Mouse (Mus musculus): ENCODE measurements around the gene Brip1. TPM values are rescaled to one million over a fixed set of nuclear protein-coding genes. Genes with fewer than 3 reads are reported as not detected.
"Not testable (repeated sequence)": the region's sequence is repeated elsewhere in the genome, so short reads cannot be mapped to it uniquely, and the experiment has no call there.

Gene Brip1
- polyA plus RNA-seq, 1 experiment from 2014 or later, result 7.5 TPM

- H3K27me3 ChIP-seq, result no peaks in the 10 kb centered on the region
- peaks cover 11% of the 10 kb centered on the region for H3K4me1 ChIP-seq
- no peak for ATAC-seq (ENCODE audit: insufficient number of reproducible peaks, low FRiP score, low TSS enrichment, low read depth)
- H3K9me3 ChIP-seq, result no peaks in the 10 kb centered on the region
- H3K4me2 ChIP-seq, result peak overlapping the region; percentile 57
- peak overlapping the region; percentile 67 for H3K4me3 ChIP-seq
- peaks cover 30% of the 10 kb centered on the region for H3K36me3 ChIP-seq
- no peak overlapping the region for H3K27ac ChIP-seq
- H3K9ac ChIP-seq, result no peak overlapping the region
- 44% methylated on average over 4 of the region's 4 CpGs for WGBS
Measured at GRCm38 (mm10) chr11:86199733-86200132, 1.3 kb downstream of the Brip1 start.

- ATAC-seq (ENCODE audit: insufficient number of reproducible peaks, low FRiP score, low TSS enrichment, low read depth); H3K9ac ChIP-seq; H3K36me3 ChIP-seq; H3K4me1 ChIP-seq; H3K9me3 ChIP-seq; H3K27ac ChIP-seq; H3K27me3 ChIP-seq; H3K4me2 ChIP-seq; H3K4me3 ChIP-seq: not testable (repeated sequence)
- 84% methylated on average over 7 of the region's 7 CpGs for WGBS
Measured at GRCm38 (mm10) chr11:86185224-86185623, 15.8 kb downstream of the Brip1 start.

GRCm38 (mm10) chr11:86175833-86176232 lies 25.2 kb downstream of the Brip1 start:
- Histone ChIP-seq H3K27ac (no peak overlapping the region), H3K4me1 (no peaks in the 10 kb centered on the region), H3K36me3 (no peaks in the 10 kb centered on the region), H3K4me3 (no peak overlapping the region), H3K9me3 (no peaks in the 10 kb centered on the region), H3K9ac (no peak overlapping the region), H3K4me2 (no peak overlapping the region), H3K27me3 (no peaks in the 10 kb centered on the region)
- WGBS, result 54% methylated on average over 3 of the region's 3 CpGs
- no peak for ATAC-seq (ENCODE audit: insufficient number of reproducible peaks, low FRiP score, low TSS enrichment, low read depth)

DNA sequence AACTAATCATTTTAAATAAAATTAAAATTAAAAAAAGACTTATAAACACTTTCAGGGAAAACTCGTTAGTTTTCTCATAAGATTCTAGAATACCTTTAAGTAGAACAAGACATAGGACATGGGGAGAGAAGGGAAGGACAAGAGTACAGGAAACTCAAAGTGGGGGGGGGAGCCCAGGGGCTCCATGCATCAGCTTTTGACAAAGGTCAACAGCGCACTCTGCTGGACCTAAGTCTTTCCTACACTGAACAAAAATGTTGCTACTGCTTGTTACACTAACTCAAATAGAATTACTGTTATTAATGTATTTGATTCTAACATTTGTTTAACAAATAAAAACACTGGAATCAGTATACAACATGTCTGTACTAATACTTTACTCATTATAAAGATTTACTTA lies 26.8 kb downstream of the Brip1 start:
- no peak for ATAC-seq (ENCODE audit: insufficient number of reproducible peaks, low FRiP score, low TSS enrichment, low read depth)
- H3K9me3 ChIP-seq, result no peaks in the 10 kb centered on the region
- no peak overlapping the region for H3K9ac ChIP-seq
- H3K27ac ChIP-seq, result no peak overlapping the region
- H3K4me2 ChIP-seq, result no peak overlapping the region
- WGBS, result 47% methylated on average over 2 of the region's 2 CpGs
- no peaks in the 10 kb centered on the region for H3K4me1 ChIP-seq
- H3K4me3 ChIP-seq, result no peak overlapping the region
- no peaks in the 10 kb centered on the region for H3K36me3 ChIP-seq
- H3K27me3 ChIP-seq, result no peaks in the 10 kb centered on the region

- no peak overlapping the region for H3K4me3 ChIP-seq
- no peaks in the 10 kb centered on the region for H3K9me3 ChIP-seq
- H3K4me2 ChIP-seq, result no peak overlapping the region
- no peaks in the 10 kb centered on the region for H3K4me1 ChIP-seq
- H3K27me3 ChIP-seq, result no peaks in the 10 kb centered on the region
- no peaks in the 10 kb centered on the region for H3K36me3 ChIP-seq
- H3K27ac ChIP-seq, result no peak overlapping the region
- 73% methylated on average over 2 of the region's 2 CpGs for WGBS
- ATAC-seq (ENCODE audit: insufficient number of reproducible peaks, low FRiP score, low TSS enrichment, low read depth), result no peak
- no peak overlapping the region for H3K9ac ChIP-seq
Measured at GRCm38 (mm10) chr11:86170743-86171142, 30.2 kb downstream of the Brip1 start.

DNA sequence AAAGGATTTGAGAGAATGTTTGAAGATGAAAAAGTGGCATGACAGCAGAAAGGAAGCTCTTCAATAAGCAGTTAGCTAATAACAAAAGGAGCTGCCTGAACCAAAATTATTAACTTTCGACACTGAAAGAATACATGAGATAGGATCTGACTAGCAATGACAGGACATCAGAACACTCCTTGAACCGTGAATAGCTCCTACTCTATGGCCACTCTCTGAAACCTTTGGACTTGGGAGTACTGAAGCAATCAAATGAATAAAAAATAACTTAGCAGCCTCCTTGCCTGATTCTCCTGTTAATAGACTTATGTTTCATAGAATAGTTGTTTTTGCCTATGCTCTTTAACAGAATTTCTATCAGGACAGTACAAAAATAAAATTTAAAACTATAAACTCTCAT lies 40.7 kb downstream of the Brip1 start:
- Histone ChIP-seq H3K4me1 (no peaks in the 10 kb centered on the region), H3K36me3 (no peaks in the 10 kb centered on the region), H3K9me3 (no peaks in the 10 kb centered on the region), H3K4me2 (no peak overlapping the region), H3K27ac (no peak overlapping the region), H3K9ac (no peak overlapping the region), H3K4me3 (no peak overlapping the region), H3K27me3 (no peaks in the 10 kb centered on the region)
- WGBS, result 74% methylated on average over 2 of the region's 2 CpGs
- no peak for ATAC-seq (ENCODE audit: insufficient number of reproducible peaks, low FRiP score, low TSS enrichment, low read depth)

- Histone ChIP-seq H3K36me3 (no peaks in the 10 kb centered on the region), H3K9me3 (no peaks in the 10 kb centered on the region), H3K4me1 (no peaks in the 10 kb centered on the region), H3K27ac (no peak overlapping the region), H3K27me3 (no peaks in the 10 kb centered on the region), H3K4me2 (no peak overlapping the region), H3K9ac (no peak overlapping the region), H3K4me3 (no peak overlapping the region)
- no peak for ATAC-seq (ENCODE audit: insufficient number of reproducible peaks, low FRiP score, low TSS enrichment, low read depth)
- WGBS, result 42% methylated on average over 2 of the region's 2 CpGs
Measured at GRCm38 (mm10) chr11:86158950-86159349, 42.0 kb downstream of the Brip1 start.

DNA sequence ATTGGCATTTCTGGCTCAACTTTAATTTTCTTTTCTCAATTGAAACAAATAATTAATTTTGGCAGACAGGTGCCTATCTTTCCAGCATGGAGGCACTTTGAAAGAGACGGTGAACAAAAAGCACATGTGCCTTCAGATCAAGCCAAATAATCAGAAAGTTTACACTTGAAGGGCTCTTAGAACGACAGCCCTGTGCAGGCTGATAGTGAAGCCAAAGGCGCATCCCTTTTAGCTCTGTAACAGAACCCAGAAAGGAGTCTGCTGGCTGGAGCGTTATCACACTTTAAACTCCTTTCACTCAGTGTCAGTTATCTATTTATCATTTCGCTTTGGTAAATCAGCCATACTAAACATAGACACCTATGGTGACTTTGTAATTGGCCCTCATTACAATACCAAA lies 45.4 kb downstream of the Brip1 start:
- Histone ChIP-seq H3K27ac (no peak overlapping the region), H3K36me3 (0 out of 2 replicates have a peak, but pooled peaks cover 2% of the 10 kb centered on the region), H3K27me3 (no peaks in the 10 kb centered on the region), H3K4me2 (no peak overlapping the region), H3K9me3 (no peaks in the 10 kb centered on the region), H3K4me3 (no peak overlapping the region), H3K9ac (no peak overlapping the region), H3K4me1 (no peaks in the 10 kb centered on the region)
- ATAC-seq (ENCODE audit: insufficient number of reproducible peaks, low FRiP score, low TSS enrichment, low read depth), result no peak
- WGBS, result 88% methylated on average over 5 of the region's 5 CpGs

GRCm38 (mm10) chr11:86131324-86131723 lies 69.7 kb downstream of the Brip1 start:
- WGBS, result 80% methylated on average over 3 of the region's 3 CpGs

DNA sequence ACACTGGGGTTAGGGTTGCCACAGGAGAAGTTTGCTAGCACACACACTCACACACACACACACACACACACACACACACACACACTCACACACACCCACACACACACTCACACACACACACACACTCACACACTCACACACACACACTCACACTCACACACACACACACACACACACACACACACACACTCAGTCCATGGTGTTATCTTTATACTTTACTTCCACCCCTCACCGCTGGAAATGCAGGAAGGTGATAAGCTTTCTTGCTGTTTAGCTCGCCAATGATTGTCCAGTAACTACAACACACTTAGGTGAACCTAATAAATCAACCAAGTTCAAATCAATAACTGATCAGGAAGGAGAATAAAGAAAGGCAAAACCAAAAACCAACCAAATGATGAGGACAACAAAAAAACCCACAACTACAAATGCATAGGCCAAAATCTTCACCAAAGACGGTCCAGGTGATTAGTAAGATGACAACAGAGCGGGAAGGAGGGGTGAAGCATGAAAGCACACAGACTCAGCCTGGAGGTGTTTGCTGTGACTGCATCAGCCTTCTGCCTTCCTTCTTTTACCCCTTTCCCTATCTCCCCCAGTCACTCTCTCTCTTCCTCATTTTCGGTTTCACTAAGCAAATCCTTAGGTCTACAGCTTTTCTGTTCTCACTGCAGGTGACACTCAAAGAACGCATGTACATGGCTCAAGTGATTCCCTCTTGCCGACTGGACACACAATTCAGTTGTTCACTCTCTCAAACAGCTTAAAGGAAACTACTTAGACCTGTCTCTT lies 83.7 kb downstream of the Brip1 start:
- Histone ChIP-seq H3K27me3 (no peaks in the 10 kb centered on the region), H3K36me3 (no peaks in the 10 kb centered on the region), H3K4me1 (no peaks in the 10 kb centered on the region), H3K4me2 (no peak overlapping the region), H3K4me3 (no peak overlapping the region), H3K9me3 (no peaks in the 10 kb centered on the region), H3K9ac (no peak overlapping the region), H3K27ac (no peak overlapping the region)
- ATAC-seq (ENCODE audit: insufficient number of reproducible peaks, low FRiP score, low TSS enrichment, low read depth), result no peak
- 82% methylated on average over 7 of the region's 7 CpGs for WGBS

More at GRCm38 (mm10) chr11:86131324-86131723, 69.7 kb downstream of the Brip1 start:
- Histone ChIP-seq H3K9ac (no peak overlapping the region), H3K9me3 (no peaks in the 10 kb centered on the region), H3K27me3 (no peaks in the 10 kb centered on the region), H3K36me3 (no peaks in the 10 kb centered on the region), H3K4me2 (no peak overlapping the region), H3K27ac (no peak overlapping the region), H3K4me1 (no peaks in the 10 kb centered on the region), H3K4me3 (no peak overlapping the region)
- ATAC-seq (ENCODE audit: insufficient number of reproducible peaks, low FRiP score, low TSS enrichment, low read depth), result no peak

GRCm38 (mm10) chr11:86115955-86116354 lies 85.0 kb downstream of the Brip1 start:
- no peak for ATAC-seq (ENCODE audit: insufficient number of reproducible peaks, low FRiP score, low TSS enrichment, low read depth)
- no peaks in the 10 kb centered on the region for H3K36me3 ChIP-seq
- 100% methylated on average over 1 of the region's 1 CpGs for WGBS
- no peak overlapping the region for H3K27ac ChIP-seq
- no peaks in the 10 kb centered on the region for H3K27me3 ChIP-seq
- no peak overlapping the region for H3K9ac ChIP-seq
- H3K4me1 ChIP-seq, result no peaks in the 10 kb centered on the region
- H3K9me3 ChIP-seq, result no peaks in the 10 kb centered on the region
- no peak overlapping the region for H3K4me2 ChIP-seq
- H3K4me3 ChIP-seq, result no peak overlapping the region

DNA sequence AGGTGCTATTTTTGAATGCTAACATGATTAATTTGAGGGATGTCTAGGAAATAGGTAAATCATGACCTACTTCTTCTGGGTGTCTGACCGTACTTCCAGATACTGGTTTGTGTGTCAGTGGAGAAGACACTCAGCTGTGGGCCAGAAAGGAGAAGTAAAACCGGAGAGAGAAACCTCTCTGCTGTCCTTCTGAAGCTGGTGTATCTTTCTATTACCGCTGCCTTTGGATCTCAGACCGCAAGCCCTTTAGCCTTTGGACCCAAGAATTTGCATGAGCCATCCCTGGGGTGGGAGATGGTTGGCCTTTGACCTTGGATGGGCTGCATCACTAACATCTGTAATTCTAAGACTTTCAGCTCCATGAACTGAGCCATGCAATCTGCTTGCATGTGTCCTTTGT lies 93.7 kb downstream of the Brip1 start:
- H3K9me3 ChIP-seq, result no peaks in the 10 kb centered on the region
- H3K4me2 ChIP-seq, result no peak overlapping the region
- no peaks in the 10 kb centered on the region for H3K4me1 ChIP-seq
- WGBS, result 95% methylated on average over 4 of the region's 4 CpGs
- H3K4me3 ChIP-seq, result no peak overlapping the region
- no peak overlapping the region for H3K9ac ChIP-seq
- H3K27me3 ChIP-seq, result no peaks in the 10 kb centered on the region
- H3K27ac ChIP-seq, result no peak overlapping the region
- ATAC-seq (ENCODE audit: insufficient number of reproducible peaks, low FRiP score, low TSS enrichment, low read depth), result no peak
- no peaks in the 10 kb centered on the region for H3K36me3 ChIP-seq

- Histone ChIP-seq H3K27ac (no peak overlapping the region), H3K9ac (no peak overlapping the region), H3K9me3 (no peaks in the 10 kb centered on the region), H3K4me2 (no peak overlapping the region), H3K27me3 (no peaks in the 10 kb centered on the region), H3K4me3 (no peak overlapping the region), H3K4me1 (no peaks in the 10 kb centered on the region), H3K36me3 (no peaks in the 10 kb centered on the region)
- no peak for ATAC-seq (ENCODE audit: insufficient number of reproducible peaks, low FRiP score, low TSS enrichment, low read depth)
Measured at GRCm38 (mm10) chr11:86106596-86106995, 94.4 kb downstream of the Brip1 start.
